Mouse (Mus musculus) E14TG2a.4 (cell line): Measurements from ENCODE around the gene Cgnl1.

Experiments
- CTCF ChIP-seq: conservative IDR thresholded peaks from 2 replicates; pipeline ENCODE4 v1.5.1; 2014; ENCODE audit warnings: low read length
- POU5F1 ChIP-seq: IDR thresholded peaks from 2 replicates; pipeline ENCODE4 v1.6.1; 2014; ENCODE audit warnings: low read length, borderline replicate concordance

DNA sequence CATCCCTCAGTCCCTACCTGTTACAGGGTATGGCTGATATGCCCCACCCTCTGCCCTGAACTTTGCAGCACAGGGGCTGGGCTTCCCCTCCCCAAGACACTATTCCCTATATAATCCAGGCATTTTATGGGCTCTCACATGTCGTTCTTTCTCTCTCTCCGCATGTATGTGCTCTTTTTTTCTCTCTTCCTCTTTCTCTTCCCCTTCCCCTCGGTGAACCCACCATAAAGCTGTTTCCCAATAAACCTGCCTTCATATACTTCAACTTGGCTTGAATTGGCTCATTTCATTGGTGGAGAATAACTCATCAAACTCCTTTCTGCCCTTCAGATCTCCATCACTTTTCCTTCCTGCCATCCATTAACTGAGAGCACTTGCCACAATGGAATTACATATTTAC lies 76.3 kb downstream of the Cgnl1 start:
- TF ChIP-seq CTCF (no peak), POU5F1 (no peak)
